Mouse (Mus musculus) adrenal gland, adult 8-10 months (tissue): ENCODE data around the gene Sipa1l1. TPM values are rescaled to one million over a fixed set of nuclear protein-coding genes. Genes with fewer than 3 reads are reported as not detected.

Experiments
- DNase-seq: peaks from one replicate; pipeline ENCODE4 v3.0.0; 2022
- total RNA-seq, 4 experiments: library from RNA; stranded (reverse); gene quantifications; 2 replicates each; pipeline ENCODE4 v1.2.4; 2022

Gene Sipa1l1
- total RNA-seq, 4 experiments from 2014 or later: 26.6 to 37.3 (median 33.6) TPM

GRCm38 (mm10) chr12:82387647-82388046, 218.5 kb downstream of the Sipa1l1 start:
- no peak for DNase-seq

- no peak for DNase-seq
Measured at GRCm38 (mm10) chr12:82388144-82388543, 219.0 kb downstream of the Sipa1l1 start.

GRCm38 (mm10) chr12:82394118-82394861, 225.2 kb downstream of the Sipa1l1 start:
- DNase-seq: no peak

DNA sequence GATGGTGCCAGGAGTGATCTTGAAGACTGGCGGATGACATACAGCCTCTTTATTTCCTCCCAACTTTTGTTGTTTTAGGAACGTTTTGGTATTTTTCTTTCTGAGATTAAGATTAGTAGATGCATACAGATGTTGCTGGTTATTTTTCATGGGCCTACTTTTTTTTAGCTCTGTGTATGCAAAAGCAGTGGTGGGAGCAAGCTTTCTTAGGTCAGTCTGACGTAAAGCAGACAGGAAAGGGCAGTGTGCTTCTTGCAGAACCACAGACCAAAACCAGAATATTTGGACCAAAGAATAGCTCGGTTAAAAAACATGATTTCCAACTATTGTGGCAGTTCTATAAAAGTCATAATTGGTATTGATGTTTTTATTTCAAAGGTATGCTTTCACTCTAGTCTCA, 226.1 kb downstream of the Sipa1l1 start:
- DNase-seq: no peak

- no peak for DNase-seq
Measured at GRCm38 (mm10) chr12:82397193-82397592, 228.1 kb downstream of the Sipa1l1 start.

GRCm38 (mm10) chr12:82397751-82398150, 228.6 kb downstream of the Sipa1l1 start:
- no peak for DNase-seq

DNA sequence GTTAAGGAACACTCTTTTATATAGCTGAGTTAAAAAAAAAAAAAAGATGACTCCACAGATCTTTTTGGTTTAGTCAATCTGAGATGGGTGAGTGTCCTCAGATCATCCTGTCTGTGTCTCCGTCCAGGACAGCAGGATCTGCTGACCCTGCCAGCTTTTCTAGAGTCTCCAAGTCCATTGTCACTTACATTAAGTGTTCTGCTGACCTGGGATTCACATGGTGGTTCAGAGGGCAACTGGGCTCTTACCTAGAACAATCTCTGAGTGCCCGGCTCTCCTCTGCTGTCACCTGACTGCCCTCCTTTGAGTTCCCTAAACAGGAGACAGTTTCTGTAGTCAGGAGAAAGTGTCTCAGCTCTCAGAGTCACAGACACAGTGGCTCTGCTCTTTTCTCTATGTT, 229.8 kb downstream of the Sipa1l1 start:
- no peak for DNase-seq

- no peak for DNase-seq
Measured at GRCm38 (mm10) chr12:82399971-82400720, 231.0 kb downstream of the Sipa1l1 start.

GRCm38 (mm10) chr12:82400783-82401182, 231.7 kb downstream of the Sipa1l1 start:
- DNase-seq: no peak

DNA sequence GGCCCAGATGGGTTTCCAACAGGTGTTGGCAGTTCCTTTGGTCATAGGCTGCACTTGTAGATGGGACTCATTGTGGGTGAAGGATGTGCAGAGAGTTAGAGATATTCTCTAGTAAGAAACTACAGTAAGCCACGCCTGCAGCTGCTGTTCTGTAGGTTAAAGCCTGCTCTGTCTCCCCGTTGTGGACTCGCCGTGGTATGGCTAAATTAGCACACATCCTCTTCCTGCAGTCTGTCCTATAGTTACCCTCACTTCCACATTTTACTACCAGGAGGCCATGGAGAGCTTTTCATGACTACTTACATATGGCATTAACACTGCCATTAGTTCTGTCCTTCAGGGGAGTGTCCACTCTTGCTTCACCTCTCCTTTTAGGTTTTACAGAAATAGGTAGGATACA, 232.3 kb downstream of the Sipa1l1 start:
- DNase-seq: no peak

DNA sequence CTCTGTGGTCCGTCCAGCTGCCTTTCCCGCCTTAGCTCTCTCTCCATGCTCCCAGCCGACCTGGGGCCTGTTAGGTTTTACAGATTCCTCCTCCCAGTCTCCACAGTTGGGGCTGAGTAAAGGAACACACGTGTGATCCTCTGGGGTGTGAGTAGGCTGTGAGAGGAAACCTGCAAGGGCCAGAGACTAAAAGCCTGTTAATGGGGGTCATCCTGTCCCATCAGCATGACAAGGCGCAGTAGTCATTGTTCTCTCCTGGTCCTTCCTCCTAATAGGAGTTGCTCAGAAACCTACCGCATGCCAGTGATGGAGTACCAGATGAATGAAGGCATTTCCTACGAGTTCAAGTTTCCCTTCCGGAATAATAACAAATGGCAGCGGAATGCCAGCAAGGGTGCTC, 233.5 kb downstream of the Sipa1l1 start:
- DNase-seq: no peak

DNA sequence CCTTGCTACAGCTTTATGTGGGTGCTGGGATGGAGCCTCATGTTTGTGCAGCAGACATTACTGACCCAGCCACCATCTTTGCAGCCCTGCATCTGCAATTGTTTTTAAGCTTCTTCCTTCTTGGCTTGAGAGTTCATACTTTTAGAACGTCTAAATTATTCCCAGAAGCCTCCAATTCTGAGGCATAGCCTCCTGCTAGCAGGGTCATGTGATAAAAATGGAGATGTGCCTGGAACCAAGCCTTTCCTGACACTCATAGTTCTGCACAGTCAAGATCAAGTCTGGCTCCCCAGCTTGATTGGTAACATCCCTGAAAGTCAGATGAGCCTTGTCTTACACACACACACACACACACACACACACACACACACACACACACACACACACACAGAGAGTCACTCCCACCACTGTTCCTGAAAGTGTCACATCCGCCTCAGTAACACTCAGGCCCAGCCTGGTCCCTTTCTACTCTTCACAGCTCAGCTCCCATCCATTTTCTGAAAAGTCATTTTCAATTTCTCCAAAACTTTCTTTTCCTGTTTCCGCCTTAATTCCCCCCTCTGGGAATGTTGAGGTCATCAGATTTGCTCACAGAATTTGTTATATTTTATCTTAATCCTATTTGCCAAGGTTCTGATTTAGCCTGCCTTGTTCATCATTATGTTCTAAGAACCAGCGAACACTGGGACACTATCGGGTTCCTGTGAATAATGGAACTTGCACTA, 238.6 kb downstream of the Sipa1l1 start:
- no peak for DNase-seq

- DNase-seq: peak; percentile 19
Measured at GRCm38 (mm10) chr12:82408486-82408885, 239.4 kb downstream of the Sipa1l1 start.

GRCm38 (mm10) chr12:82409686-82410472, 240.8 kb downstream of the Sipa1l1 start:
- DNase-seq: no peak

DNA sequence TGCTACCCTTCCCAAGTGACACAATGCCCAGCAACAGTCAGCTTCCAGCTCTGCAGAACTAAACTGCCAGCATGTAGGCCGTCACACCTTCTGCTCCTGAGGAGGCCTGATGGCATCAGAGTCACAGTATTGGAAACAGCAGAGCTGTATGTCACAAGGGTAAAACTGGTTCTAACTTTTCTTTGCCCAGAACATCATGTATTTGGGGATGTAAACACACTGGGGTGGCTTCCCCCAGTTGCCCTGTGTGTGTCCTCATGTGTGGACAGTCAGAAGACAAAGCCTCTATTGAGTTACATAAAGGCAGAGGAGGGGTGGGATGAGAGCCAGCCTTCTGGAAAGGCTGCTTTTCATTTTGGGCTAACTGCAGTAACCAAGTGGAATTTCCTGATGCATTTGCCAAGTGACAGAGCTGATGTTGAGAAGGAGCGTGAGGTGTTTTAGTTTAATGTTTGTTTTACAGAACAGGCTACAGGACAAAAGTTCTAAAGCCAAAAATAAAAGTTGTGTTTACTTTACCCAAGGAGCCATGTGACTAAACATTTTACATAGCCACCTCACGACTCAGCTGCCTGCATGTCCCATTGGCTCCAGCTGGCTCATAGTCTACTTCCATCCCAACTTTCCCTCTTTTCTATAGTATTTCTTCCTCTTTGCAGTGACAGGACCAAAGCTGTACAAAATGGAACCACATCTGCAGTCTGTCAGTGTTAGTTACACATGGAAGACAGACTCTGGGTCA, 243.3 kb downstream of the Sipa1l1 start:
- DNase-seq: no peak

DNA sequence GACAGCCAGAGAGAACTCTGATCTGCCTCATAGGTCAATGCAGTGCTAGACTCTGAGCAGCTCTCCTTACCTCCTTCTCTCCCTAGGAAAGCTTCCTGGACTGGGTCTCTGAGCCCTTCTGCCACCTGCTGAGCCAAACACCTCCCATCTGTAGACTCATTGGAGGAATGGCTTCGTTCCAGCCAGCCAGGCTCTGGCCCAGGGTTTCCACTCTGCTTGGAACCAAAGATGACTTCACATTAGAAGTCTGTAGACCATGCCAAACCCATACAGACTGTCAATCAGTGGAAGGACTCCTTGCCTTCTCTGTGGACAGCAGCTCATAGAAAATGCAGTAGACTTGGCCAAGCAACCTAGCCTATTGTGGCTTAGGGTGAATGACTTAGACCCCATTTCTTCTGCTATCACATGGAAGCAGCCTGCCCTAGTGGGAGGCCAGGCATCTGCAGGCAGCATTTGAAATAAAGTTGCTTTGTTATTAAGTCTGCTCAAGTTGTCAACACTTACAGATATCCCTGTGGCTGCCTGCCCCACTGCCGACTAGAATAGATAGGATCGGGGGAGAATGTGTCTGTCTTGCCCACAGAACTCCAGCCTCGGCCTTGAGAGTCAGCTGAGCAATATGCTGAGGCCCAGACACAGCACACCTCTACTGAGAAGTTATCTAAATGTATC, 246.7 kb downstream of the Sipa1l1 start:
- DNase-seq: peak; percentile 17

GRCm38 (mm10) chr12:82419027-82419426, 249.9 kb downstream of the Sipa1l1 start:
- DNase-seq: no peak

DNA sequence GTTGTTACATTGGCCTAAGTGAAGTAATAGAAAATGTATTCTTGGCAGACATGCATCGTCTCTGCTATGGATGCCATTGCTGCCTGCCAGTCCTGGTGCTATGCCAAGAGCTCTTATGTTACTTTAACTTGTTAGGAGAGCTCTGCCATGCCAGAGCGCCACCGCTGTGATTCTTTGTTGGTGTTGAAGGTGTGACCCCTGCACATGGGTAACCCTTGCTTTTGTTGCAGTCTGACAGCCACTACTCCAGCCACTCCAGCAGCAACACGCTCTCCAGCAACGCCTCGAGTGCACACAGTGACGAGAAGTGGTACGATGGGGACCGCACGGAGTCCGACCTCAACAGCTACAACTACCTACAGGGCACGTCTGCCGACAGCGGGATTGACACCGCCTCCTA, 255.7 kb downstream of the Sipa1l1 start:
- DNase-seq: no peak

DNA sequence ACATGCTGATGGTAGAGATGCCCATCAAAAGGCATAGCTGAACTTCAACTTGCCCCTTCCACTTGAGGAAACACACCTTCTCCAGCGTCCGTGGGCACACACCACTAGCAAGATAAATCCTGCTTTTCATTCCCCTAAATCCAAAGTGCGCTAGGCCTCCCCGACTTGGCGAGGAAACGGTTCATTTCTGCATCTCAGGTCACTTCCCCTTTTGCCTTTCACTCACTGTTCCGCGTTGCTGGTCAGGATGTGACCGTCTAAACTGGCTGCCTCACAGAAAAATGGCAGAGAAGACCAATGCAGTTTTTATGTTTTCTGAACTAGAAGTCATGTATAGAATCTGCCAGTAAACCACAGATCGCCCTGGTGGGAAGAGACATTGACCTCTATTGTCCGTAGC, 256.7 kb downstream of the Sipa1l1 start:
- no peak for DNase-seq

DNA sequence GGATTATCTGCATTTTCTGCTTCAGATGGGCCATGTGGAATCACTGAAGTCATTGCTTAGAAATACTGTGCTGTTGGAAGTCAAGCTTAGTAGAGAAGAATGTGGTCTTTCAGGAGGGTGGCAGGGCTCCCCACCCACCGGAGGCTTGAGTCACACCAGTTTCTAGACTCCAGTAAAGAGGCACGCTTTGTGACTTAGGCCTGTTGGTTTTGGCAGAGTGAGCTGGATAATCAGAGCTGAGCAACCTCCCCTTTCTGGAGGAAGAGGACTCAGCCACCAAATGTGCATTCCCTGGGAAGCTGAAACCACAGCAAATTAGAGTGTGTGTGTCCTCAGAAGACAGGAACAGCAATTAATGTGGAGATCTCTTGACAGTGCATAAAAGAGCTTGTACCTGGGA, 258.3 kb downstream of the Sipa1l1 start:
- DNase-seq: no peak

DNA sequence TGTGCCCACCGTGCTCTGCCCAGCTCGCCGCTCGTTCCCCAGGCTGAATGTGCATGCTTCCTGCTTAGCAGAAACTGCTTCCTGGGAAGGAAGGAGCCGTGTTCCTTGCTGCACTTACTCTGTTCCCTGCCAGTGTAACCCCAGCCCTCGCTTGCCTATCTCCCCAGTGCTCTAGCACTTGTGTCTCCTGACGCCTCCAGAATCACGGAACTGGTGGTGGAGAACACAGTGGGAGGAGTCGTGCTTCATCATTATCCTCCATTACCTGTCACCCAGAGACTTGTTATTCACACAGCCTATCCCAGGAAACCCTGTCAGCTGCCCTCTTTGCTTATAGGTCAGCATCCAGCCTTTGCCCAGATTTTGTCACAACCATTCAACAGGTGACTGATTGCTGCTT, 259.3 kb downstream of the Sipa1l1 start:
- no peak for DNase-seq
